Mouse (Mus musculus): ENCODE results near the gene Fgf15. TPM values are rescaled to one million over a fixed set of nuclear protein-coding genes. Genes with fewer than 3 reads are reported as not detected.

Fgf15 gene
- total RNA-seq, 2 experiments from 2014 or later: not detected

Other genes with a start within 250 kb of the Fgf15 start
- not detected in 2 replicates for gene Ano1, start 144.6 kb upstream of the Fgf15 start, total RNA-seq (2015)
- gene Ano1, start 144.6 kb upstream of the Fgf15 start, total RNA-seq (2017): 0.33 TPM in 1 of 2 replicates, not detected in the other
- 0.66 and 0.96 TPM in 2 replicates for gene Fgf3, start 58.4 kb upstream of the Fgf15 start, total RNA-seq (2015)
- gene Fgf3, start 58.4 kb upstream of the Fgf15 start, total RNA-seq (2017): 0.20 and 0.51 TPM in 2 replicates
- gene Fgf4, start 49.2 kb upstream of the Fgf15 start, total RNA-seq (2015): not detected in 2 replicates
- gene Fgf4, start 49.2 kb upstream of the Fgf15 start, total RNA-seq (2017): not detected in 2 replicates
- 13.8 and 14.5 TPM in 2 replicates for gene LTO1, start 18.6 kb downstream of the Fgf15 start, total RNA-seq (2015)
- 49.5 and 53.8 TPM in 2 replicates for gene LTO1, start 18.6 kb downstream of the Fgf15 start, total RNA-seq (2017)
- gene Ccnd1, start 43.4 kb downstream of the Fgf15 start, total RNA-seq (2015): 8.1 and 11.1 TPM in 2 replicates
- 5.2 and 5.5 TPM in 2 replicates for gene Ccnd1, start 43.4 kb downstream of the Fgf15 start, total RNA-seq (2017)

All from megakaryocyte, adult 5-6 weeks (primary cell).